Mouse (Mus musculus) thymus, postnatal 36 days (tissue): Measurements from ENCODE around the gene Comp.

Source experiments
- DNase-seq, 2 experiments: peaks; one replicate each; pipeline ENCODE4 v3.0.0; 2022; ENCODE audit warnings: mixed read lengths in 2 of 2

Gene Comp

GRCm38 (mm10) chr8:70353194-70353817 is 20.1 kb upstream of the Comp start, which contains the start of gene Upf1:
Gene Upf1 (minus strand): TSS chr8:70353278.
- peak; percentile 99 to 100 for DNase-seq

- DNase-seq, result peak in 1 of 2 experiments; percentile 35
Observed at GRCm38 (mm10) chr8:70354004-70354403, 19.4 kb upstream of the Comp start.

GRCm38 (mm10) chr8:70356111-70356510 is 17.2 kb upstream of the Comp start:
- no peak for DNase-seq

- DNase-seq, result no peak
Observed at GRCm38 (mm10) chr8:70359411-70359810, 13.9 kb upstream of the Comp start.

GRCm38 (mm10) chr8:70360769-70361168 is 12.6 kb upstream of the Comp start:
- DNase-seq, result peak; percentile 32 to 36

GRCm38 (mm10) chr8:70361484-70362032 is 11.8 kb upstream of the Comp start:
- DNase-seq, result no peak

GRCm38 (mm10) chr8:70364066-70364465 is 9.3 kb upstream of the Comp start:
- no peak for DNase-seq

- DNase-seq, result no peak
Observed at GRCm38 (mm10) chr8:70366588-70366987, 6.8 kb upstream of the Comp start.

GRCm38 (mm10) chr8:70370476-70370875 is 2.9 kb upstream of the Comp start:
- no peak for DNase-seq

- no peak for DNase-seq
Observed at GRCm38 (mm10) chr8:70371951-70372350, 1.4 kb upstream of the Comp start.

- DNase-seq, result peak; percentile 43 to 62
Observed at GRCm38 (mm10) chr8:70374318-70374927, 1.1 kb downstream of the Comp start.

GRCm38 (mm10) chr8:70375212-70375859 is 2.0 kb downstream of the Comp start:
- no peak for DNase-seq

- no peak for DNase-seq
Observed at GRCm38 (mm10) chr8:70376275-70376741, 3.0 kb downstream of the Comp start.

GRCm38 (mm10) chr8:70377049-70377448 is 3.7 kb downstream of the Comp start:
- no peak for DNase-seq

GRCm38 (mm10) chr8:70380069-70380468 is 6.7 kb downstream of the Comp start:
- DNase-seq, result no peak

GRCm38 (mm10) chr8:70383287-70383686 is 9.9 kb downstream of the Comp start:
- peak; percentile 52 to 56 for DNase-seq

- DNase-seq, result no peak
Observed at GRCm38 (mm10) chr8:70389678-70390077, 16.3 kb downstream of the Comp start.

GRCm38 (mm10) chr8:70393087-70393486 is 19.7 kb downstream of the Comp start:
- no peak for DNase-seq

- no peak for DNase-seq
Observed at GRCm38 (mm10) chr8:70394269-70394998, 21.1 kb downstream of the Comp start.

- no peak for DNase-seq
Observed at GRCm38 (mm10) chr8:70395649-70396048, 22.3 kb downstream of the Comp start.

GRCm38 (mm10) chr8:70396184-70396583 is 22.8 kb downstream of the Comp start:
- no peak for DNase-seq

- no peak for DNase-seq
Observed at GRCm38 (mm10) chr8:70397611-70398563, 24.5 kb downstream of the Comp start.
